Mouse (Mus musculus) spleen, adult 10 weeks (tissue): Measurements from ENCODE around the gene Use1. TPM values are rescaled to one million over a fixed set of nuclear protein-coding genes. Genes with fewer than 3 reads are reported as not detected.

Source experiments
- polyA plus RNA-seq: library from polyadenylated mRNA; stranded (reverse); fragments of 350-450 nt; fragmentation: Illumina TruSeq; extraction: RNeasy Lipid Tissue Mini Kit (QIAGEN cat#74804); gene quantifications from one replicate; pipeline ENCODE4 v1.2.3, GENCODE M21; 2015; ENCODE audit warnings: low replicate concordance; ENCODE audit not compliant: insufficient read depth

The Use1 gene
- 71.6 TPM for polyA plus RNA-seq

GRCm38 (mm10) chr8:71366771-71367528 lies at the start of gene Use1:
Gene Use1 (plus strand): TSS chr8:71366848.

DNA sequence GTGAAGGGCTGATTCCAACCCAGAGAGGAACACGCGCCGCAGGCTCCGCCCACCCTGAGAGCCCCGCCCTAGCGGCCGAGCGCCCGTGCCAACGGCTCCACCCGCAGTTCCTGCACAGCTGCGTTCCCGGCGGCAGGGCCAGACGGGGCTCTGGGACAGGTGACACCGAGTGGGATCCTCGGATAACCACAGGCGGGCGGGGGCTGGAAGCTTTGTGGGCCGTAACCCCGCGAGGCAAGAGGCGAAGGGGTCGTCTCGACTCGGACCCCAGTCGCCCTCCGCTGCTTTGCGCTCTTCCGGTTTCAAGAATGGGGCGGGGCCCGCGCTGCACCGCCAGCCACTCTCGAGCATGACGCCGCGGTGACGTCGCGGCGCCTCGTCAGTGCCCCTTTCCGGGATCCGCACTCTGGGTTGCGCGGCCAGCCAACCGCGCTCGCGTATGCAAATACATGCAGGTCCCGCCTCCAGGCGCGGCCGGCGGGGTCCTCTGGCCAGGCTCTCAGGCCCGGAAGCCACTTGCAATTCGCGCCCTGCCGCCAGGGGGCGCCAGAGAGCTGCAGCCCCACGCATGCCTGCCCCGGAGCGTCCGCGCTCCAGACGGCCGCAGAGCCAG lies 4.7 kb downstream of the Use1 start, which contains the start of gene Ocel1:
Gene Ocel1, plus strand, starts transcription at position 63 of the 613 bp plus-strand sequence.

GRCm38 (mm10) chr8:71381421-71381970 lies 14.8 kb downstream of the Use1 start, which contains the start of gene Nr2f6:
Gene Nr2f6 (minus strand): TSS chr8:71381960.

GRCm38 (mm10) chr8:71395629-71396028 lies 29.0 kb downstream of the Use1 start, which contains the start of gene Ushbp1:
Gene Ushbp1 (minus strand): TSS chr8:71395802.

DNA sequence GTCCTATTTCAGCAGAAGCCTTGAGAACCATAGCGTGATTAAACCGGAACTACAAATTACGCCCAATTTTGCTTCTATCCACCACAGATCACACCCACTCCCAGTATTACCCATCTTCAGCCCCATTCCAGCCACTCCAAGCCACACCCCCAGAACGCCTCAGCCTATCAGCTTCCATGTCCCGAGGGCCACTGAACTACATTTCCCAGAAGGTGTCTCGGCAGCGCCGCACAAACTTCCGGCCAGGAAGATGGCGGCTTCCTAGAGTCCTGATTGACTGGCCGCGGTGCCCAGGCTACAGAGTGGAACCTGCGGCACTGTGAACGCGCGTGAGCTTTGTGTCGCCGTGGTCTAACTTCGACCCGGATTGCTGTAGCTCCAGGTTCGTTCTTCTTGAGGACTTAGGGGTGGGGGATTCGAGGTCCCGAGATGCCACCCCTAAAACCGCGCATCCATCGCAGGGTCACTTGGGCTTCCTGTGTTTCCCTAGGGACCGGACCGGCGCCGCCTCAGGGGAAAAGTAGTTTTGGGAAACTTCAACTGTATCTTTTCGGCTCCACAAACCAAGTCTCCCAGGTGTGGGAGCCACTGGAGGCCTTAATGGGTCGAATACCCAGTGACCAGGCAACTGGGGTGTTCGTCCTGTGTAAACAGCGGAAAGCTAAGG lies 30.1 kb downstream of the Use1 start, which contains the start of gene Babam1:
Gene Babam1, plus strand, starts transcription at position 223 of the 667 bp plus-strand sequence.

GRCm38 (mm10) chr8:71405401-71406098 lies 38.9 kb downstream of the Use1 start, which contains the start of gene Ankle1:
Gene Ankle1 (plus strand): TSS chr8:71406010.

Other genes with a start within 250 kb of the Use1 start
- 52.8 TPM for gene Myo9b, start 94.1 kb upstream of the Use1 start, polyA plus RNA-seq
- 36.4 TPM for gene Haus8, start 93.9 kb upstream of the Use1 start, polyA plus RNA-seq
- gene Ocel1, start 4.5 kb downstream of the Use1 start, polyA plus RNA-seq = 14.9 TPM
- gene Nr2f6, start 15.1 kb downstream of the Use1 start, polyA plus RNA-seq = 9.6 TPM
- gene Ushbp1, start 29.0 kb downstream of the Use1 start, polyA plus RNA-seq = 6.2 TPM
- 49.8 TPM for gene Babam1, start 30.0 kb downstream of the Use1 start, polyA plus RNA-seq
- gene Ankle1, start 39.2 kb downstream of the Use1 start, polyA plus RNA-seq = 4.1 TPM
- 5.3 TPM for gene Abhd8, start 96.8 kb downstream of the Use1 start, polyA plus RNA-seq
- gene Mrpl34, start 98.1 kb downstream of the Use1 start, polyA plus RNA-seq = 16.5 TPM
- gene Dda1, start 102.4 kb downstream of the Use1 start, polyA plus RNA-seq = 19.1 TPM
- 5.8 TPM for gene Ano8, start 119.1 kb downstream of the Use1 start, polyA plus RNA-seq
- gene Gtpbp3, start 121.3 kb downstream of the Use1 start, polyA plus RNA-seq = 8.0 TPM
- gene Plvap, start 144.9 kb downstream of the Use1 start, polyA plus RNA-seq = 52.6 TPM
- 0.12 TPM for gene Ccdc194, start 158.9 kb downstream of the Use1 start, polyA plus RNA-seq
- gene Bst2, start 170.6 kb downstream of the Use1 start, polyA plus RNA-seq = 78.7 TPM
- 14.4 TPM for gene Mvb12a, start 176.1 kb downstream of the Use1 start, polyA plus RNA-seq
- gene Tmem221, start 192.0 kb downstream of the Use1 start, polyA plus RNA-seq = 4.2 TPM
- not detected for gene Nxnl1, start 199.8 kb downstream of the Use1 start, polyA plus RNA-seq
- gene Slc27a1, start 202.0 kb downstream of the Use1 start, polyA plus RNA-seq = 8.1 TPM
- gene Pgls, start 225.3 kb downstream of the Use1 start, polyA plus RNA-seq = 13.8 TPM
- gene Fam129c, start 230.8 kb downstream of the Use1 start, polyA plus RNA-seq = 96.5 TPM
- gene Colgalt1, start 244.2 kb downstream of the Use1 start, polyA plus RNA-seq = 124 TPM